Mouse (Mus musculus): ENCODE data around the gene Ptprg.
"Not testable (repeated sequence)": the region's sequence is repeated elsewhere in the genome, so short reads cannot be mapped to it uniquely, and the experiment has no call there.

Gene Ptprg

DNA sequence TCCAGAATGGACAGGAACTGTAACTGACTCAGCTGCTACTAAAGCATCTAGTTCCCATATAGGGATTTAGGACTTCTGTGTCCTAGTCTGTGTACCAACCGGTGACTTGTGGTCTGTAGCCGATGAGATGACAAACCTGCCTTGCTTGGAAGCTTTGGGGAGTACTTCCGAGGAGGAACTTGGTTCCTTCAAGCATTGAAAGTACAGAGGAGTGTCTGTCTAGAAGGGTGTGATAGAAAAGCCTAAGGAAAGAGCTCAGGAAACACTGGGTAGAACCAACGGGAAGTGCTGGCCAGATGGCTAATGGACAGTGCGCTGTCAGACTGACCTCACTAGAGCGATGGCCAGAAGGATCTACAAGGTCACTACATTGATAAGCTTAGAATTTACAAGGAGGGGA, 439.2 kb downstream of the Ptprg start:
- no peak for DNase-seq

DNA sequence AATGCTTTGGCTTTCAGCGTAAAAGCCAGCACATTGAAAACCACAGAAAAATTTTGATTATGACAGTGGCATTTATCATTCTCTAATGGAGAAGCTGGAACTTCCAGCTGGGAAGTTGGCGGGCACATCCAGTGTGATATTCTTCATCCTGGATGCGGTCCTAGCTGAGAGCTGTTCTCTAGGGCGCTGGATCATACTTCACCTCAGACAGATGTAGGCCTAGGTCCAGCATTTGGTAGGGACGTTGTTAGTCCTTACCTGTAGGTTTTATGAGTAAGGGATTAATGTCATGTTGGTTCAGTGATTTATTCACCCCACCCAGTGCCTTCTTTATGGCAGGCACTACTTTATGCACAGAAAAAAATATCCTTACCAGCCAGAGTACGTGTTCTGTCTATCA, 444.2 kb downstream of the Ptprg start:
- DNase-seq, result peak; percentile 23

DNA sequence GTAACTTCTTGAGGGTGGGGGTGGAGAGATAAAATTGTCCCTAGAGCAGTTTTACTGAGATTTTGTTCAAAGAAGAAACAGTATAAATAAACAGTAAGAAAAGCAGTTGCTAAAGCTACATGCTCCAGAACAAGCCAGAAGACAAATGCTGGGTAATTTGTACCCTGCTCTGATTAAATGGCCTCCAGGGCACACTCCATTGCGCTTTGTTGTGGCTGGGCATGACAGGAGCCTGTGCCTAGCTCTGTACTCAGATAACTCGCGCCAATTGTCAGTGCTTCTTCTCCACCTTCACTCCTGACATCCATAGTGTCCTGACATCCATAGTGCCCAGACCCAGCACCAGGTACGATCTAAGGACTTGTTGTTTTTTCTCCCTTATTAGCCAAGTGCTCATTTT, 445.1 kb downstream of the Ptprg start:
- no peak for DNase-seq

DNA sequence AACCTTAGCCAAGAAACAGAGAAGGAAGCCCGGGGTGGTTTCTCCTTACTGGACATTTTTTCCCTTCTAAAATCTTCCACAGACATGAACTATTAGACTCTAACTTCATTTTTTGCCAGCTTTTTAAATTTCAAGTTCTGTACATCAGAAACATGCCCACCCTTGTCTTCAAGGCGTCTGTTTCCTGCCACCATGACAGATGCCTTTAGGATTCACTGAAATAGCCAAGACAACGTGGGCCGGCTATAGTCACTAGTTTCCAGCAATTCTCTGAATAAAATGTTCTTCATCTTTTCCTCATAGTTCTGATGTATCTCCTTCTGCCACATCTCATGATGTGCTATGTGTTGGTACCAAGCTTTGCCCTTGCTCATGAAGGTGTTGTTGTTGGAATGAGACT, 450.7 kb downstream of the Ptprg start:
- DNase-seq, result no peak

DNA sequence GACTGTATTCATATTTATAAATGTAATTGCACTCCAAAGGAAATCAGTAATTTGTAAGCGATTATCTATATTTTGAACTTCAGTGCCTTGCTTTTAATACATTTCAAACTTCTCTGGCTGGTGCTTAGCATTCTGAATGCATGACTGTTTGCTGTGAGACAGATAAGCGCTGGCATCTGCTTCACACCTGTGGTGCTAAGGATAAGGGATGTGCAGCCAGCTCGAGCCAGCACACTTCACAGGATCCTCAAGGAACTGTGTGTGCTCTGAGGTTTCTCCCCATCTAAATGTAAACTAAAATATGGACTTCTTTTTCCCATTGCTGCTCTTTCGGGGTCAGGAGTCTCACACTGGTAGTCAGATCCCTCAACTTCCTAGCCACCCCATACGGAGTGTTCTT, 458.4 kb downstream of the Ptprg start:
- DNase-seq, result no peak

DNA sequence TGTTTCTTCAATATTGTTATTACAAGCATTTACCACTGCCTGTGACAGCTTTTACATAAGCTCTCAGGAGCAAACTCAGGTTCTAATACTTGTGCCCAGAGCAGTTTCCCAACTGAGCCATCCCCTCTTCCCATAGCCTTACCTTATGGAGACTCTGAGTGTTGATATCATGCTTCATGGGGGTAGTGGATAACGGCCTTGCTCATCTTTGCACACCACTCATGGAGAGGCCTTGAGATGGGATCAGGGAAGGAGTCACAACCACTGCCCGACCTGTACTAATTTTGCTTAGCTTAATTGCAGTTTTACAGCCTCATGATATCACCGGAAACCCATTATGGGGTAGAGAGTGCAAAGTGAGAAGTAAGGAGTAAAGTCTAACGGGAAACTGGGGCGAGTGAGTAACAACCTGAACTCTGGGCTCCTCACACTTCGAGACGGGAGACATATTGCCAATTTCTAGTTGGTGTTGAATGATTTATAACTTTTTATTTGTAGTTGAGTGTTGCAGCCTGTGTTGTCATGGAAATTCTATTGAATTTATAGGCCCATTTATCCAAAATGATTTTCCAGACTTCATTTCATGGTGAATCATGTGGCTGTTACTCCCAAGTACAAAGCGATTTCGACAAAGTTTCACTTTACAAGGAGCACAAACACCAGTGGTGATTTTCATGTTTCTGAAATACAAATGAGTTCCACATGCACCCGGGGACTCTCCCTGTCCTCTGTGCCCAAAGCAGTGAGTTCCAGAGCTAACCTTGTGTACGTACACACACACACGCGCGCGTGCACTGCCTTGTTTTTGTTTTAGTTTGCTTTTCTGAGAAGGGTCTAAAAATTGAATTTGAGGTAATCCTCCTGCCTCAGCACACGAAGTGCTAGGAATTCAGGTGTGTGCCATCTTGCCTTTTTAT, 472.7 kb downstream of the Ptprg start:
- DNase-seq, result no peak

DNA sequence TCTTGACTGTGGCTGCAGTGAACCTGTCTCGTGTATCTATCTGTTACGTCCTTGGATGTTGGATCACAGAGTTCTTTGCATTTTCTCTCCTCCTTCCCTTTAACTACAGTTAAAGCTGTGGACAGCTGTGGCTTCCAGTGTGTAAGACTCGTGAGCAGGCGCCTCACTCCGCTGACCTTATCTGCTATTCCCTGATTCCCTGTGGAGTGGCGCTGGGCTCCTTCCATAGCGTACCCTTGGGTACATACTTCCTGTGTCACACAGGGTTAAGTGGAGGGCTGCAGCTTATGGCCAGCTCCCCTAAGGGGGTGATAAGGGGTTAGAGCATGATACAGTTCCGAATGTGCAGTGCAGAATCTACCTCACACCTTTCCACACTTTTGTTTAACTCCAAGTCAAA, 473.9 kb downstream of the Ptprg start:
- no peak for DNase-seq

DNA sequence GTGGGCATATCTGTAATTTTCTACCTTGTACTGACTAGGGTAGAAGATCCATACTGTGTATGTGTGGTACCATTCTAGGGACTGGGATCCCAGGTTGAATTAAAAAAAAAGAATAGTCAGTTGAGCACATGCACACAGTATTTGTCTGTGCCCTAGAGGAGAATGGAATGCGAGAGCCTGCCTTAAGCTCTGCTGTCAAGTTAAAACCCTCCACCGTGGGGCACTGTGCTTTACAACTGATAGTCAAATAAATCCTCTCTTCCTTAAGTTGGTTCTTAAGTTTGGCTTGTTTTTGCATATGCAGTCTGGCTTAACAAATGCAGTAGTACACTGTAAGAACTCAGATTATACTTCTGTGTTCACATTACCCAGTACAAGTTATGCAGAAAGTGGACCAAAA, 476.6 kb downstream of the Ptprg start:
- peak; percentile 34 for DNase-seq

DNA sequence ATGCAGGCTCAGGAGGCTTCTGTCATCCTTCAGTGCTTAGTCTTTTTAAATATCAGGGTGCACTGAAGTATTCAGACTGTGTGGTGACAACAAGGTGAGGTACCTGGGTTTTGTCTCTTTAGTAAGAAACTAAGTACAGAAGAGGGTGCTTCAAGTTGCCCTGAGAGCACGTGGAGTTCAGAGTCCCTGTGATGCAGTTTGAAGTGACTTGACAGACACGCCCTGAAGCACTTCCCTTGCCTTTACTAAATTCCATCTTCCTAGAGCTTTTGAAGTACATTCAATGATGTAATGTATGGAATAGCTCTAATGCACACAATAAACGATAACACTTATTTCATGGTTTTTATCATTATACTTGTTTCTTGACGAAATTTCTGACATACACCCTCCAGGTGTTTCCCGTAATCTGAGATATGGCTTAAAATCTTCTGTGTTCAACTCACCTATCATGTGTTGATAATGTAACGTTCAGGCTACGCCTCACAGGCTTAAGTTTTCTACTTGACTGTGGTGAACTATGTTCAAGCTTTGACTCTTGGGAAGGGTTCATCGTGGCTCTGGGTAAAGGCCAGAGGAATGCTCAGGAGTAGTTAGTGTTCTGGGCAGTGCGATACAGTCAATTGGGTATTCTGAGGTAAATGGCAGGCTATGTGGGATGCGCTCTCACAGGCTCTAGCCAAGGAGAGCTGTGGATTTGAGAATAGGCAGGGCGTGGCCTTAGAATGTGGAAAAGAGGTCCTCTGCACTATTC, 483.4 kb downstream of the Ptprg start:
- no peak for DNase-seq

DNA sequence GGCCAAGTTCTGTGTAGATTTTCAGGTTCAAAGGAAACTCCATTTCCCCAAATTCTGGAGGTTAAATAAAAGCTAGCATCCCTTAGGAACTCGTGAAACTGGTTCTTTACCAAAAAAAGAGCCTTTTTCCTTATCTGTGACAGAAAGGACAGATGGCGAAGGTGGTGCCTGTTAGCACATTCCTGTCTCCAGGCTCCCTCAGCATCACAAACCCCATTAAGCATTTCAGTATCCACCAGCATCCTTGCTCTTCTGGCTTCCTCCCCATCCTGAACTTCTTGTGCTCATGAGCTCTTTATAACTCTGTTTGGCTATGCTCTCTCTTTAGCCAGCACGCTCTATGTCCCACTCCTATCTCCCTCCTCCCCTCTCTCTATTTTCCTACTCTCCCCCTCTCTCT, 486.4 kb downstream of the Ptprg start:
- DNase-seq, result no peak

DNA sequence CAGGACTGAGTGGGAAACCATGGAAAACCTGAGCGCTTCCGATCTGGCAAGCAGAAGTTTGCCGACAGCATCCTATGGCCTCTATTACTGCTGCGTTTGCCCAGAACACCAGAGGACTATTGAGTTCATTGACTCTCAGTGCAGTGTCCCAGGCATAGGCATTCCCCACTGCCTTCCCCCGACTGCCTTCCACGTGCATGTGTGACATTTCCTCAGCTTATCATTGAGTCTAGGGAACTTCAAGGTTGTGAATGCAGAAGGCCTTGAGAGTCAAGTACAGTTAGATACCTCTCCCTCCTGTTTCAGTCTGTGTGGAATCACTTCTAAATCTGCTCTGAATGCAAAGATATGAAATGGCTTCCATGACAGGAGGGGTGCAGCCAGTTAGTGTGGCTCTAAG, 488.2 kb downstream of the Ptprg start:
- no peak for DNase-seq

DNA sequence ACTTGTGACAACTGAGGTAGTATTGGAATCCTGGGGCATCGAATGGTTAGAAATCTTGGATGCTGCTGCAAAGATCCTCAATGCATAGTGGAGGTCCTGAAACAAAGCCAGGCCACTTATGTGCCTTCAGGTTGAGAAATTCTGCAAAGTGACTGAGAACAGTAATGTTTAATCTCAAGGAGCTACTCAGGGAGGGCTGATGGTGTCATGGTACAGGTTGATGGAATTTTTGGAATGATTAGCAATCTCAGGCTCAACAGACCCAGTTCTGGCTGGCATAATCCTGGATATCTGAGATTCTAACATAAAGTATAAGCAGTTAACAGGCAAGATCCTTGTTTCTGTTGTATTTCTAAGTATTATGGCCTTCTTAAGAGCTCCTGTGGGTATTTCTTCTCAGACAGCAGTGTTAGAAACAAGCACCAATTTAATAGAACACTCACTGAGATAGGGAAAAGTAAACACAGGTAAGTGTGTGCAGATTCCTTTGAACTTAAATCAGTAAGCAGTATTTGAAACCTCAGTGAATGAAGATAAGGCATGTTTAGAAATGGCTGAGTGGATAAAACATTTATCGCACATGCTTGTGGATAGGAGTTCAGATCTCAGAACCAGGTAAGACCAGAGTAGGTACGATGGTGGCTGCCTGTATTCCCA, 493.0 kb downstream of the Ptprg start:
- no peak for DNase-seq

DNA sequence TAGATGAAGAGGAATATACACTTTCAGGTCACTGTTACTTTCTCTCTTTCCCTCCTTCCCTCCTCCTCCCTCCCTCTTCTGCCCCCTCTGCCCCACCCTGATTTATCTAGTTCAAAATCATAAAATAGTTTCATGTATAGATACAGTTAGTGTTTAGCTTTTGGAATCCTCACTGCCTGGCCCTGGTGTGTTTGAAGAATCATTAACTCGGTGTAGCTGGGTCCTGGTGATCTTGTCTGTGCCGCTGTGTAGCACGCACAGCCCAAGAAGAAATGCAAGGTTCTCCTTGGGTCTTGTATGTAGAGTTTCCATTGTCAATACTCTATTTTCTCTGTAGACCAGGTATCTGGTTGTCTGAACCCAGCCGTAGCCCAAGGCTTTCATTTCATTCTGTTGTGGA, 494.3 kb downstream of the Ptprg start:
- DNase-seq, result no peak

DNA sequence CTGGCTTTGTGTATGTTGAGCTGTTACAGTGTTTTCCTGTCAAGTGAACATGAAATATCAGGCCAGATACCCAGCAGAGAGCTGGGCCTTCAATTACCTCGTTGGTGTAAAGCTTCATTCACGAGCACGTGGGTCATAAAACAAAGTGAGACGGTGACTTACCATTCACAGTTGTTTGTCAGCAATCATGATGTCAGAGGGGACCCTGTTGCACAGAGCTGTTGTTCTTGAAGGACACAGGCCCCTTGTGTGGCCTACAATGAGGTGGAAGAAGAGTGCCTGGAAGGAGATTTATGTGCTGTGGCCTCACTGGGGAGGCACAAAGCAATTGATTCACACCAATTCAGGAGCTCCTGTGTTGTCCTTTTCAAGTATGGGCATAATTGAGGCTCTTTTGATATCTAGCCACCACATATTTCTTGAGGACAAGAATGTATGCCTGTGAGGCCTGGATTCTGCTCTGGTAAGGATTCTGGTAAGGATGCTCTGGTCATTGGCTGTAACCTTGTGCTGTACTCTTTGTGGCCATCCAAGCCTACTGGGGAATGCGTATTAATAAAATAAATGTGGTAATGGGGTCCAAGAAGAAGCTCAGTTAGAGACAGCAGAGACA, 503.7 kb downstream of the Ptprg start:
- no peak for DNase-seq

DNA sequence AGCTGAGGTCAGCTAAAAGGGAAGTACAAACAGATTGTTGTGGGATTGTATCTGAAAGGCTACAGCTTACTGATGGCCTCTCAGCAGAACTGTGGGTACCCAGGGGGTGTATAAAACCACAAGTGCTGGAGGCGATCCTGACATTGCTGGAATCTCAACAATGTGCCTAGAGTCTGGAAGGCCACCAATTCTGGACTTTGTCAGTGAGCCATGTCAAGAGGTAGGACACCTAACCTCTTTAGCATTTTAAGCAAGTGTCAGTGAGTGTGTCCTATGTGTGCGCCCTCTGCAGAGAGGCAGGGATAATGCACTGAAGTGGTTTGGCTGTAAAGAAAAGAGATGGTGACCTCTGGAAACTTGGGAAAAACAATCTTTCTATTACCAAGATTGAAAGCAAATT, 504.5 kb downstream of the Ptprg start:
- peak; percentile 6 for DNase-seq

DNA sequence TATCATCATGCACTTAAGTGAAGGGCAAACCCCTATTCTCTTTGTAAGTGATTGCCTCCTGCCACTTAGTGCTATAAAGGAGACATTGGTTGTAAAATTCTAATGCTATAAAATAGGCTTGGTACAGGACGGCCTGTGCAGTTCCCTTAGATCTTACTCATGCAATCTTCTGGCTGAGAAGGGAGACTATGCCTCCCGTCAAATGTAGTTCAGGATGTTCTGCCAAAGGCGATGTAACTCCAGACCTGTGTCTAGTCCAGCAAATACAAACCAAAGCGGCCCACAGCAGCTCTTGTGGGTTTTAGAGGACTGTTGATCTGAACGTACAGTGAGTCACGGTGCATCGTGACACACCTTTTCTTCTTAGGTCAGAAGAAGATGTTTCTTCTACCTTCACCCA, 505.8 kb downstream of the Ptprg start:
- DNase-seq, result no peak

DNA sequence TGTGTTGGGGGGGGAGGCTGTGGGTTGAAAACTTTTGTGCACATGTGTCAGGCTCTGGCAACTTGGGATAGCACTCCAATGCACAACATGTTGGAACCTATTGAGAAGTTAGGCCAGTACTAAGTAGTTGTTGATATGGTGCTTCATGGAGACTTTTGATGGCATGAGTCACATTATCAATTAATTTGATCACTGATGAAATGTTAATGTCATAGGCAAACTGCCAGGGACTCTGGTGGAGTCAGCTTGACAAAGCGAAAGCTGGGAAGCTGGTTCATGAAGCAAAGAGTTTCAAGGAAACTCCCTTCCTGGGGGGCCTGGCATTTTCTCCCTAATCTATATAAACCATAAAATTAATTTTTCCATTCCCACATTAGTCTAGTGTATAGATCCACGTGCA, 508.0 kb downstream of the Ptprg start:
- not testable (repeated sequence) for DNase-seq

DNA sequence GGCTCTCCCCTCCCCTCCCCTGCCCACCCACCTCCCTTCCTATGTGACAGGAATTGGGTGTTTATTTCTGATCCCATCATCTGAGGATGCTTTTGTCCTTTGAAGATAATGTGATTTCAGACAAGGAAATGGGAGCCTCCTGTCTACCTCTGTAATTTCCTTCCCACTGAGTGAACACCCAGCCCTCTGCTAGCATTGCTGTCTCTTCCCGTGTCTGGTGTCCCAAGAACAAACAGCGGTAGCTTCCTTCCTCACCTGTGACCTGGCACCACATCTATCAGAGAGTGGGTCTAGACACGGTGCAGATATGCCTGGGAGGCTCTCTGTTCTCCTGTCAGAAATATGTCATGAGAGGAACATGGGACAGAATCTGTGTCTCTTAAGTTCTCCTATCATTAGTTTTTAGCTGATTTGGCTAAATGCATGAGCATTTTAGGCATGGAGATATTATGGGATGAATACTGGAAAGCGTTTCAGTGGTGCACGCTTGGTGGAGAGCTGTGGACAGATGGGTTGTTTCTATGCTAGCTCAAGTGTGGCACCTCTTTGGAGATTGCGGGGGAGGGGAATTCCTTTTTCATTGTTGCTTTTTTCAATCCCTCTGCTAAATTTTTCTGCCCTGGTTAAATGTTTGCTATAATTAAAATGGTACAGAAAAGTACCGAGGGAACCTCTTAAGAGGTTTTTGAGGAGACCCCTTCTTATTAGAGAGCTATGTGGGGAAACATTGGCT, 509.5 kb downstream of the Ptprg start:
- peak; percentile 43 for DNase-seq

DNA sequence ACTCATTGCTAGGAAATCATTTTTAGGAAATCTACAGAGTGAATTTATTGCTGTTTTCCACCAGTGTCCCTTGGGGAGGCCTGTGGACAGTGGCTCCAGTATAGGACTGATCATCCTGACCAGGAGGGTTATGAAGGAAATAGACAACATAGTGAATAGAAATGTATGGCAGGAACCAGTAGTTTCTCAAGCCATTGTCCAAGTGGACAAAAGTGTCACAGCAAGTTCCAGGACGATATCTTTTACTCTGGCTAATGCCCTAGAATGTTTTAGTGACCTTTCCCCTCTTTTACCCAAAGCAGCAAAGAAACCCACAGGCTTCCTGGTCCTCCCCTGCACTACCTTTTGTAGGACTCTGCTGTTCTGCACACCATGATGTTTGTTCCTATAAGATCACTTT, 511.7 kb downstream of the Ptprg start:
- DNase-seq, result no peak

DNA sequence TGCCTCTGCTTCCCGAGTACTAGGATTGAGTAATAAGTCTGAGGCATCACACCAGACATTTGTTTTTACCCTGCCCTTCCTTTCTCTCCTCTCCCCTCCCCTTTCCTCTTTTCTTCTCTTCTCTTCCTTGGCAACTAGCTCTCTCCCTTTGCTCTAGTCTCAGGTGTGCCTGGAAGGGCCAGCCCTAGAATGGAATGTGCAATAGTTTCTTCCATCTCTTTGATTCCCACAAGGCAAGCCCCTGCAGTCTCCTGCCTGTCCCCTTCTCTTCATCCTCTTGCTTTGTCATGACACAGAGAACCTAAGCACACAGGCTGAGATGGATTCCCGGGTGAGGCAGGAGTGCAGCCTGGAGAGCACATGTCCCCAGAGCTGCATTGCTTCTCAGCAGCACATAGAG, 512.4 kb downstream of the Ptprg start:
- no peak for DNase-seq

DNA sequence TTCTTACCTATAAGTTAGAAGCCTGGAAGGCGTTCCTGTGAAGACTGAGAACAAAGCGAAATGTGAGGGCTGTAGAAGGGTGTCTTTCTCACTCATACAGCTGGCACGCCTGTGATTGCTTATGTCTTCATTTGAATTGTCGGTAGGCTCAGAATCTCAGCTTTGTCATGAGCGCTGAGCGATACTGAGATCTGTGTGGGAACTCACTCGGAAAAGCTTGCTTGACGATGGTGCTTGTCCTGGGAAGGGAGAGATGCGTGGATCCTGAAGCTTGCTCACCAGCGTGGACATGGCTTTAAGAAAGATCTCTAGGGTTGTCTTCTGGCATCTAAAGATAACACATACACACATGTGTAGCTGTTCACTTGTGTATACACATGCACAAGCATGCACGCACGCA, 516.4 kb downstream of the Ptprg start:
- DNase-seq, result no peak

DNA sequence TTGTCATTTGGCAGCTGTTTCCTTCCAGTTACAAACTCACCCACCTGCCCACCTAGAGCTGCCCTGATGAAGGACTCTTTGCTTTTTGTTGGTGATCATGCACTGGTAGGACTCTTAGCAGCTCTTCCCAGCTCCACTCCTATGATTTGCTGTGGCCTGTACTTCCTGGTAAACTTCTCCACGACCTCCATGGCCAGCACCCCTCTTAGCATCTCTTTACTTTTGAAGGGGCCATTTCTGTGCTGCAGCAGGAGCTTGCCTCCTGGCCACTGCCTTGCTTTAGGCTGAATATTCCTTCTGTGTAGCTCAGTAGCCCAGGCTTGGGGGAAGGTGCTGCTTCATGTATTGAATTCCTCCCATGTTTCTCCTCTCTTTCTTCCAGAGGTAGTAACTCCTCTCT, 517.0 kb downstream of the Ptprg start:
- DNase-seq, result no peak
